Mouse (Mus musculus) CH12.LX (cell line): ENCODE measurements around the gene Rfxap.

Experiments
- CHD2 ChIP-seq: IDR thresholded peaks from 2 replicates; pipeline ENCODE4 v1.6.1; 2011; ENCODE audit warnings: low read length, improper control_type of control experiment
- CTCF ChIP-seq, 2 experiments: IDR thresholded peaks in 1 of 2; conservative IDR thresholded peaks in 1 of 2; 2 replicates each; pipeline ENCODE4 v1.5.1; 2011 to 2012; ENCODE audit warnings: low read depth in 2 of 2, low read length in 2 of 2, improper control_type of control experiment in 1 of 2, inconsistent platforms in 1 of 2, mild to moderate bottlenecking in 1 of 2, moderate library complexity in 1 of 2
- EP300 ChIP-seq: IDR thresholded peaks from 2 replicates; pipeline ENCODE4 v1.6.1; 2011; ENCODE audit warnings: low read length, improper control_type of control experiment
- MAX ChIP-seq: IDR thresholded peaks from 2 replicates; pipeline ENCODE4 v1.6.1; 2011; ENCODE audit warnings: low read length, improper control_type of control experiment
- POLR2A ChIP-seq: IDR thresholded peaks from 2 replicates; pipeline ENCODE4 v1.6.1; 2011; ENCODE audit warnings: low read depth, mild to moderate bottlenecking, improper control_type of control experiment, low read length
- RCOR1 ChIP-seq: conservative IDR thresholded peaks from 2 replicates; pipeline ENCODE4 v1.6.1; 2012; ENCODE audit warnings: low read depth, mild to moderate bottlenecking, inconsistent platforms, low read length, improper control_type of control experiment

DNA sequence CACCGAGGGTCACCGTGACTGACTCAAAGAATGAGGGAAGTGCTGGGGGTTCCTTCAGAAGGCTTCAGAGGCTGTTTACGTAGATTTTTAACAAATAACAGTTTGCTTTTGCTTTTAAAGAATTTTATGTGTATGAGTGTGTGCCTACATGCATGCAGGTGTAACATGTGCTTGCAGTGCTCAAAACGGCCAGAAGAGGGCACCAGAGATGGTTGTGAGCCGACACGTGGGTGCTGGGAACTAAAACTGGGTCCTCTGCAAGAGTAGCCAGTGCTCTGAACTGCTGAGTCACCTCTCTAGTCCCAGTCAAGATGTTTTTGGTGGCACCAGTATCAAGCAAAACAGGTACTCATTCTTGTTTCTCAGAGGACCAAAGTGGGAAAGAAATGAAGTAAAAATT lies 34.0 kb downstream of the Rfxap start:
- TF ChIP-seq EP300 (no peak), POLR2A (no peak), RCOR1 (no peak), MAX (no peak), CHD2 (no peak), CTCF (conservative IDR thresholded peaks at IDR 0.05 in 1 of 2, IDR thresholded peaks at IDR 0.05 in 1 of 2; ENCODE audit: low read depth in 2 of 2, low read length in 2 of 2) (peak; percentile 15 to 19; a peak in 1 of 4 replicates)
